Mouse (Mus musculus) adrenal gland, adult 2 months (tissue): ENCODE results near the gene Slc7a10. TPM values are rescaled to one million over a fixed set of nuclear protein-coding genes. Genes with fewer than 3 reads are reported as not detected.
A peak's percentile ranks its signal among the peaks of the same experiment; 100 is the strongest.

ENCODE experiments used
- DNase-seq: peaks from one replicate; pipeline ENCODE4 v3.0.0; 2021
- long read RNA-seq: library from polyadenylated mRNA; stranded (forward); transcript quantifications from one replicate; pipeline ENCODE4 v2.0.0, GENCODE M21; 2021
- polyA plus RNA-seq: library from polyadenylated mRNA; depleted of rRNA; stranded (reverse); fragments of >200 nt; gene quantifications from 2 replicates; pipeline ENCODE4 v1.2.3, GENCODE M21; 2012; rRNA removed
- total RNA-seq, 2 experiments: library from RNA; stranded (reverse); gene quantifications; 2 replicates each; pipeline ENCODE4 v1.2.3; 2021

The Slc7a10 gene
- total RNA-seq (10 to 100 TPM in 1 of 2 experiments, 1 to 10 TPM in 1; 6.4 to 28.1 TPM), polyA plus RNA-seq (26.6 and 40.9 TPM in 2 replicates)
- long read RNA-seq, transcript Slc7a10-201 (11 exons, 1,953 nt): major isoform, 21 of 32 reads
- long read RNA-seq, partial matches to known transcripts: 2 of 32 reads
- long read RNA-seq, other reads (novel, unspliced or antisense): 9 of 32 reads

DNA sequence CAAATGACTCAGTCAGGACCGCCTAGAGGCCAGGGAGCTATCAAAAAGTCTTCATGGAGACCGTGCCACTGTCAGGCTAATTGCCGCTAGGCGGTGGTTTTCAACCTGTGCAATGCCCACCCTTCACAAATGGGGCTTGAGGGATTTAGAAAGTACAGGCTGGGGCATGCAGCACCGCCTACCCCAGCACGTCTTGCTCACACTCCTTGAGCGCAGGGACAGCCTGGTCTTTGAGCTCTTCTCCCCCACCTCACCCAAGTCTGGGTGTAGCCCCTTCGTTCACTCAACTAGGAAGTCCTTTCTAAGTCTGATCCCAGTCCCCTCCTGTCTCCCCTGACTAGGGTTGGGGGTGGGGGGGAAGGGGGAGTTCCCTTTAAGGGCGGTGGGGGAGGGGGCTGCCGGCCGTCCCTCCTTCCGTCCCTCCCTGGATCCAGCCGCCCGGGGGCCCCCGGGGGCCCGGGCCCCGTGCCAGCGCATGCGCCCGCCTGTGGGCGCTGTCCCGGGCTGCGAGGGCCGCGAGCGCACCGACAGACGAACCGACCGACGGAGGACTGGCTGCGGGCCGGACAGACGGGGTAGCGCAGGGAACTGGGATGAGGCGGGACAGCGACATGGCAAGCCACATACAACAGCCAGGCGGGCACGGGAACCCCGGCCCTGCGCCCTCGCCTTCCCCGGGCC, at the start of gene Slc7a10:
Slc7a10 (plus strand) TSS at position 497 of the 681 bp plus-strand sequence.
- no peak for DNase-seq

GRCm38 (mm10) chr7:35137524-35137923, 48.7 kb upstream of the Slc7a10 start:
- DNase-seq: no peak

GRCm38 (mm10) chr7:35138481-35138880, 47.7 kb upstream of the Slc7a10 start:
- DNase-seq: no peak

DNA sequence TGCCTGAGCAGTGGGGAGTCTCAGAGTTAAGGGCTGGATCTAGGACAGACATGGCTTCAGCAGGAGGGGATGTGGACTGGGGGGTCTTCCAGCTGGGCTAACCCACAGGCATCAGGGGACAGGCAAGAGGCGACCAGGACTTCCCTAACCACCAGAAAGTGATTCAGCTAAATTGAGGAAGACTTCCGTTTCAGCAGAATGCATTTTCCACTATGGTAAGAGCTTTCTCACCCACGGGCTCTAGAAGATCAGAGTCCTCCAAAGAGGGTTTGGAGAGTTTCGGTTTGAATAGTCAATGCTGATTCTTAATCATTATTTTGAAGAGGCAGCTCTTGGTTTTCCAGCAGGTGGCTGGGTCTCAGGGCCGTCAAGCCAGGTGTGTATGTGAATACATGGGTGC, 46.3 kb upstream of the Slc7a10 start:
- DNase-seq: no peak

- no peak for DNase-seq
These were observed 44.7 kb upstream of the Slc7a10 start for GRCm38 (mm10) chr7:35141519-35141918.

GRCm38 (mm10) chr7:35142522-35142921, 43.7 kb upstream of the Slc7a10 start:
- no peak for DNase-seq

GRCm38 (mm10) chr7:35143864-35144618, 42.1 kb upstream of the Slc7a10 start:
- DNase-seq: peak; percentile 68

DNA sequence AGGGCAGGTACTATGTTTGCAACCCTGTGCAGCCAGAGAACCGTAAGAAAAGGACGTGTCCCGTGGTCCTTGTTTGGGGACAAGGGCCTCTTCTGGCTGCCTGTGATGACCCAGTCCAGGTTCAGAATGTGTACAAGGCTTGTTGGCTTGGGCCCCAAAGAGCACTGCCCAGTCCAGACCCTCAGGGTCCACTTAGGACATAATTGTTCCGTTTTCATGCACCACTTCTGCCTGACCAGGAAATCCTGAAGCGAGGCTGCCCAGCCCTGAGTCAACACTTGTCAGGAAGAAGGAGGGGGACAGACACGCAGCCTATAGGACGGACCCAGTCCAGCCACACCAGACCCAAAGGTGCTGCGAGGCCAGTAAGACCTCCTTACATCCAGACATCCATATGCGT, 41.1 kb upstream of the Slc7a10 start:
- no peak for DNase-seq

DNA sequence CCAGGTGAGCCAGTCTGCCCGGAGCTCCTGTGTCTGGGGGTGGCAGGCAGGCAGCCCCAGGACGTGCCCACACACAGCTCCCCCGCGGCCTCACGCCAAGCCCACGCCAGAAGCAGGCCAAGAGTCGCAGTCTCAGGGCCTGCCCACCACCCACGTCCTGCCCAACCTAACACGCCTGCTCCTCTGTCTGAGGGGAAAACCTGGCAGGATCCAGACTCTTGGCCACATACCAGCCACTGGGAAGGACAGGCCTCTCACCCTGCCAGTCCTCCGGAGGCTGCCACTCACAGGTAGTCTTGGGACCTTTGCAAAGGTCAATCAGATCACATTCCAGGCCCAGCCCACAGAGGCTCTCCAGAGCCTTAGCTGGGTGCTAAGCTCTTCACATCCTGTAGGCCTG, 39.9 kb upstream of the Slc7a10 start:
- no peak for DNase-seq

DNA sequence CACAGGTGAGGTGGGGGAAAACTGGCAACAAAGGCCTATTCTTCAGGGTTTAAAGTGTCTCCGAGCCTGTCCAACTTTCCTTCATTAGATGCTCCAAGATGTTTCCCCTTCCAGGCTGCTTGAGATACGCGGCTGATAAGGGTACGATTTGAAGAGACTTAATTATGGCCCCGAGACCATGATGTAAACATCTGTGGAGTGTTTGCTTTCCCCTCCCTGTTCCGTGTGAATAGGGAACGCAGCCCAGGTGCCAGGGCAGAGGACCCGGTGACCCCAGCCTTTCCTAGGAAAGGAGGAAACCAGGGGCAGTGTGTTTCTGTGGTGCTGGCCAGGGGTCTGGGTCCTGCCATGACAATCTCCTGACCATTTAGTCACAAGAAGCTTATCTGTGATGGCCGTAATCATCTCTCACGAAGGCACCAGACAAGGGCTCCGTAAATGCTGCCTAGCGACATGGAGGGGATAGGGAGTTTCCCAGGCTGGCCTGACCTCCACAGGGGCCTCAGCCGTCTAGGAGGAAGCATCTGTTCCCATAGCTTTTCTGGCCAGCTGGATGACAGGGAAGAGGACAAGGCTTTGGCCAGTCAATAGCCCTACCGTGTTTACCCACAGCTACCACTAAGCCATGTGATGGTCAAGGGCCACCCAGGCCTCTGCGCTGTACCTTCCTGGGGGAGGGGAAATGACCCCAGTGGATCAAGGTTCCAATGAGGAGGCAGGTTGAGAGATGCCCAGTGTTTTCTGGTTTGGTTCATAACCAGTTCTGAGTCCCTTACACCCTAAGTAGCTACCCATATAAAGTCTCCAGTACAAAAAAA, 36.4 kb upstream of the Slc7a10 start:
- no peak for DNase-seq

DNA sequence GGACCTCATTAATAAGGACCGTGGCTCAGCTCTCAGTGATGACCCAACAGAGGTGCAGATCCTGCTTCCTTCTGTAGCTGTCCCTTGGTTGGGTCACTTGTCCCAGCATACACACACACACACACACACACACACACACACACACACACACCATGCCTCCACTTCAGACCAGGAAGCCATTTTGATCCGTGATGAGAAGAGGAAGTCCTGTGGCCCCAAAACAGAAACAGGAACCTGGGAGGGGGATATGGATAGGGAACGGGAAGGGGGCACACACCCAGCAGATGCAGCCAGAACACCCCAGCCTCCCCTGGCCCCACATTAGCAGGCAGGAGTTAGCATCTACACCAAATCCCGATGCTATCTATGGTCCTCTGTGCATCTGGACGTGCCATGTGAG, 35.3 kb upstream of the Slc7a10 start:
- no peak for DNase-seq

DNA sequence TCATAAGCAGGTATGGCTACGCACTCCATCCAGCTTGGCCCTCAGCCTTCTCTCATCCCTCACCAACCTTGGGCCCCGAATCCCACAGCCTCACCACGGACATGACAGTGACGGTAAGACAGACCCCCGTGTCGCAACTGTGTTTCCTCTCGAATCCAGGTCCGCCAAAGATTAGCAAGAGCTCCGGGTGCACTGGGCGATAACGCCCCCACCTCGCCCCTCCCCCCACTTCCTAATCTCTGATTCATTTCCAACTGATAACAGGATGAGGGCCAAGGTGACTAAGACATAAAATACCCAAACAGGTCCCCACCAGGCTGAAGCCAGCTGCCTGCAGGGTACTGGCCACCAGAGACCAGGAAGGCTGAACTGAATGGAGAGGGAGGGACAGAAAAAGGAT, 31.7 kb upstream of the Slc7a10 start:
- DNase-seq: no peak

DNA sequence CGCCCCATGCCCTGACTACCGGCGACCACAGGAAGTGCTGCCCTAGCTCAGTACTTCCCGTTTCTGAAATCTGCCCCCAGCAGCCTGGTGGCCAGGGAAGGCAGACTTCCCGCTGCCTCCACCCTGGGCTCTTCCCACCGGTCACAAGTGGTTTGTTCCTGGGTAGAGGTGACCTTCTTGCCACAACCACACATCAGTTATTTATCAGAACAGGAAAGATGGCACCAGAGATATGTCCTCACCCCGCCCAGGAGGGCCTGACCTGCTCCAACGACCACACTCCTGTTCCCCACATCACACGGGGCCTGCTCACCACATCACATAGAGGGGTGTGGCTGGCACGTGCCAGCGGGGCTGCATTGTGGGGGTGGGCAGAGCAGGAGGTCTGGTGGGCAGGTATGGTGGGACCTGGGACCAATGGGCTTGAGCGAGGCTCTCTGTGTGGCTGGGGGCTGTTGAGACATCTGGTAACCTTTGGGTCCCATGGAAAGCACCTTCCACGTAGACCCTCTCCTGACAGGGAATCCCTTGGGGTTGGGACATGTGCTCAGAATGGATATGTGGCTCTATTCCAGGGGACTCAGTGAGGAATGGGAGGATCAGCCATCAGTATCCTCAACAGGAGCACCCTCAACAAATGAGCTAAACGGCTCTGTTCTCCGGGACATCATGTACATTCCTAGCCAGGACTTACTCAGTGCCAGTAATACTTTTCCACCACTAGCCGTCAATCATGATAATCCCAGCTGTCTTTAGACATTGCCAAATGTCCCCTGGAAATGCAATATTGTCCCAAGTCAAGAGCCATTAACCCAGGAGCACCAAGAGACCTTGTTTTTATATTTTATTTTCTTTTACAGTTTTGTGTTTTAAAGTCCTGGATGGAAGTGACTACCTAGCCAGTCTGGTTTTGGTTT, 29.4 kb upstream of the Slc7a10 start:
- DNase-seq: no peak

- no peak for DNase-seq
These were observed 28.7 kb upstream of the Slc7a10 start for GRCm38 (mm10) chr7:35157512-35157911.

GRCm38 (mm10) chr7:35162443-35162842, 23.7 kb upstream of the Slc7a10 start:
- DNase-seq: no peak

DNA sequence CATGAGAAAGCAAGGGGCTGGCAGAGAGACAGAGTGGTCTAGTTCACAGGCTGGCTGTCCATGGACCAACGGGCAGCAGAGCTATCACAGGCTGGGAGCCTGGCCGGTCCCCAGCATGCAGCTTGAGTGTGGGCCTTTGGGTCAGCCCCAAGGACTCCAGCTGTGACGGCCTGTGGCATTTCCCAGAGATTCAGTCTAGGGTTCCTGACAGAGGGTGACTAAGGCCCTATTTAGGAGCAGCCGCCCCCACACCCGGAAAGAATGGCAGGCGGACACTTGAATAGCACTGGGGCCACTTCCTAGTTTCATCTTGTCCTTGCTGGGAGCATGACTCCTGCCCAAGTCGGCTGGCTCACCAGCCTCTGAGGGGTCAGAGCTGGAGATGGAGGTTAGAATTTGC, 22.6 kb upstream of the Slc7a10 start:
- peak; percentile 51 for DNase-seq

GRCm38 (mm10) chr7:35164131-35164530, 22.1 kb upstream of the Slc7a10 start:
- no peak for DNase-seq

DNA sequence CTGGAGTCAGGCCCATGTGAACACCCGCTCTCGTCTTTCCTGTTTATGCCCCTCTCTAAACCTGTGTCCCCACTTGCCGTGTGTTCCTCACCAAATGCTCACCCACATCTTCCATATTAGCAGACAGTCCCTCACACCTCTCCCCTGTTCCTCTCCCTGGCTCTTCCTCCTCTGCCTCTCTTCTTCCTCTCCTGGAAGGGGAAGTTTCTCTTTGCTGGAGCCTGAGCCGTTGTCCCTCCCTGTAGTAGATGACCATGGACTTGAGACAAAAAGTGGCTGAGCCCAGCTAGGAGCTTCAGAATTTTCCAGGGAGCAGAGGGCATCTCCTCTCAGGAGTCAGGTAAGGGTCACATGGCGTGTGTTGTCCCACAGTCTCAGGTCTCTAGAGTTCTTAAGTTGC, 19.2 kb upstream of the Slc7a10 start:
- DNase-seq: no peak

DNA sequence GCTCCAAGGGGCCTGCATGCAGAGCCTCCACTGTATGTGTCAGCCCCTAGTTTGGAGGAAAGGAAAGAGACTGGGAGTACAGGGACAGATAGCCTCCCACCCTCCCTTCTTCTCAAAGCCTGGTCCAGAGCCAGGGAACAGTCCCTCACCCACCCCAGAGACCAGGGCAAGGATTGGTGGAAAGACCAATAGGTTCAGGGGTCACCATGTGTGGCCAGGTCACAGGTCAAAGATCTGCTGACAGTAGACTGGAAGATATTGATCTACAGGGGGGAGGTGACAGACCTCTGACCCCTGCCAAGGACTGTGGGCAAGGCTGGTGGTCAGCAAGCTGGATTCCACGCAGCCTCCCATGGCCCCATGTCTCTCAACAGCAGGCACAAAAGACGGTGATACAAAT, 18.3 kb upstream of the Slc7a10 start:
- no peak for DNase-seq

- DNase-seq: peak; percentile 90
These were observed 16.8 kb upstream of the Slc7a10 start for GRCm38 (mm10) chr7:35169341-35169740.

DNA sequence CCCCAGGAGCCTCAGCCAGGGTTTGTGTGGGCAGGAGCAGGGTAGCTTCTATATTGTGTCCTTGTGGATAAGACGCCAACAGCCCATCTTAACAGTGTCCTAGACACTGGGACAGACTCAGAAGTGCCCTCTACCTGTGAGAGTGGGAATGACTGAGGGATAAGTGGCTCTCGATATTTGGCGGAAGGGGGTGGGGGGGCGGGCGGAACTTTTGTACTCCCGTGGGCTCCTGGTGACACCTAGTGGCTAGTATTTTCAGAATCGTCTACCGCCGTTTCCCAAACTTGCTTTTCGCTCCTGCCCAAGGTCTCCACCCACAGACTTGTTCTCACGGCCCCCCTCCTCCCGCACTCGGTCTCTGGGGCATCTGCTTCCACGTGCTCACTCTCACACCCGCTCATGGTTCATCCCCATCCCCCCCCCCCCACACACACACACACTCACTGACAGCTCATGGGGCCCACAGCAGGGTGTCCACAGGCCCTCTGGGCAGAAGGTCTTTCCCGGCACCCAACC, 14.3 kb upstream of the Slc7a10 start:
- DNase-seq: peak; percentile 77
